In the genomic region with DNA sequence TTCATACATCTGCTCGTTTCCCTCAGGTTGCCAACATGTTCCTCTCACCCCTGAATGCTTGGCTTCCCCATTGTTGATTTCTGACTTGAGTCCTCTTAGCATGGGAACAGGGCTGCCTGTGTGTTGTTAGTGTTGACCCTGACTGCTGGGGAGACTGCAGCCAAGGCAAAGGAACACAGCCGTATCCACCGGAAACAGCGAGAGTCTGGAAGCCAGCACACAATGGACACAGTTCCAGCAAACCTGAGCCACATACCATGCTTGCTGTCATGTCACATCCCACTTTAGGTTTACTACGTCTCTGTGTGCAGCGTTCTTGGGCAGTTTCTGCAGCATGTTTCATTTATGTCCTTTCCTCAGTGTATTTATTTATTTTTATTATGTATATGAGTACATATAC, we compare ENCODE assay signal across 23 mouse cellular contexts. TPM values are rescaled to one million over a fixed set of nuclear protein-coding genes. Genes with fewer than 3 reads are reported as not detected.
A peak's percentile ranks its signal among the peaks of the same experiment; 100 is the strongest.
DNase-seq lines count a peak whose midpoint lies in the region; ATAC-seq lines count a peak whose summit lies in the region.
"Had no signal": no experiment of that assay in that cellular context is flagged by ENCODE, and none has a peak within 500 bp of the region (broad histone marks: within the 10 kb centered on the region; RNA-seq: fewer than 3 reads in every experiment).

No protein-coding gene starts in this region.

- DNase-seq in heart, postnatal 36 days: no peak
- no peak for DNase-seq in midbrain, embryonic 10.5 days (ENCODE audit: low spot score)
- DNase-seq in midbrain, embryonic 14.5 days: no peak
- DNase-seq in yolk sac, embryonic 10.5 days (ENCODE audit: low spot score): no peak
- DNase-seq in thymus, postnatal 4 days: no peak
- DNase-seq: adrenal gland, postnatal 25 days; cerebellum, adult 8-10 months; cerebellum, postnatal 36 days; embryo, embryonic 11 days; gastrocnemius, adult 2 months; layer of hippocampus, adult 9-11 months; lung, embryonic 14.5 days; thymus, adult 2 months had no signal

- intact Hi-C loops in heart, postnatal 36 days (cut with DNase I): no loop called here

- H3K4me2 ChIP-seq in heart, embryonic 12.5 days: no peak overlapping the region
- H3K4me2 ChIP-seq in midbrain, embryonic 14.5 days (ENCODE audit: low read length): no peak overlapping the region
- H3K4me2 ChIP-seq in heart, embryonic 16.5 days (ENCODE audit: low read depth, low read length): no peak overlapping the region
- H3K4me2 ChIP-seq: embryonic facial prominence, embryonic 13.5 days; forebrain, embryonic 13.5 days; hindbrain, embryonic 15.5 days; limb, embryonic 13.5 days; liver, embryonic 12.5 days; lung, embryonic 14.5 days had no signal

- peak overlapping the region; percentile 17 for H3K27ac ChIP-seq in heart, embryonic 12.5 days (ENCODE audit: poor library complexity, severe bottlenecking)
- H3K27ac ChIP-seq in midbrain, embryonic 10.5 days (replicated peaks): 0 out of 2 replicates have a peak overlapping the region, but pooled peaks have one; percentile 28
- H3K27ac ChIP-seq in midbrain, embryonic 14.5 days (replicated peaks; ENCODE audit: low read depth, low read length): no peak overlapping the region
- H3K27ac ChIP-seq in heart, embryonic 16.5 days (ENCODE audit: low read length): peak overlapping the region; percentile 32; the same call in 1 of the 2 replicates
- H3K27ac ChIP-seq: embryonic facial prominence, embryonic 13.5 days; forebrain, embryonic 13.5 days; gastrocnemius, adult 2 months; hindbrain, embryonic 15.5 days; kidney, postnatal 0 days; limb, embryonic 13.5 days; liver, embryonic 12.5 days; stomach, postnatal 0 days had no signal

- no peak overlapping the region for H3K4me3 ChIP-seq in heart, embryonic 12.5 days
- H3K4me3 ChIP-seq in midbrain, embryonic 10.5 days: no peak overlapping the region
- no peak overlapping the region for H3K4me3 ChIP-seq in midbrain, embryonic 14.5 days (replicated peaks; ENCODE audit: low read depth, low read length)
- no peak overlapping the region for H3K4me3 ChIP-seq in heart, embryonic 16.5 days (ENCODE audit: low read length)
- H3K4me3 ChIP-seq: embryonic facial prominence, embryonic 13.5 days; erythroblast, embryonic 14.5 days; forebrain, embryonic 13.5 days; gastrocnemius, adult 2 months; hindbrain, embryonic 15.5 days; limb, embryonic 13.5 days; liver, embryonic 12.5 days had no signal

- no peaks in the 10 kb centered on the region for H3K9me3 ChIP-seq in heart, embryonic 12.5 days (replicated peaks)
- H3K9me3 ChIP-seq in midbrain, embryonic 10.5 days (replicated peaks): no peaks in the 10 kb centered on the region
- no peaks in the 10 kb centered on the region for H3K9me3 ChIP-seq in midbrain, embryonic 14.5 days (ENCODE audit: control insufficient read depth, low read length)
- H3K9me3 ChIP-seq in heart, embryonic 16.5 days (replicated peaks; ENCODE audit: control insufficient read depth, low read length): no peaks in the 10 kb centered on the region
- H3K9me3 ChIP-seq: embryonic facial prominence, embryonic 13.5 days; forebrain, embryonic 13.5 days; hindbrain, embryonic 15.5 days; limb, embryonic 13.5 days; liver, embryonic 12.5 days had no signal

- no peak overlapping the region for H3K9ac ChIP-seq in heart, embryonic 12.5 days
- H3K9ac ChIP-seq in midbrain, embryonic 14.5 days (replicated peaks; ENCODE audit: low read length): no peak overlapping the region
- H3K9ac ChIP-seq in heart, embryonic 16.5 days (ENCODE audit: low read length): no peak overlapping the region
- H3K9ac ChIP-seq: embryonic facial prominence, embryonic 13.5 days; forebrain, embryonic 13.5 days; hindbrain, embryonic 15.5 days; limb, embryonic 13.5 days; liver, embryonic 12.5 days; lung, embryonic 14.5 days had no signal

- no peaks in the 10 kb centered on the region for H3K27me3 ChIP-seq in heart, embryonic 12.5 days (replicated peaks)
- no peaks in the 10 kb centered on the region for H3K27me3 ChIP-seq in midbrain, embryonic 10.5 days (ENCODE audit: low read depth, poor library complexity, severe bottlenecking)
- no peaks in the 10 kb centered on the region for H3K27me3 ChIP-seq in midbrain, embryonic 14.5 days (ENCODE audit: control insufficient read depth, insufficient read depth, low read length)
- no peaks in the 10 kb centered on the region for H3K27me3 ChIP-seq in heart, embryonic 16.5 days (ENCODE audit: control insufficient read depth, insufficient read depth, low read length)
- H3K27me3 ChIP-seq: embryonic facial prominence, embryonic 13.5 days; forebrain, embryonic 13.5 days; hindbrain, embryonic 15.5 days; limb, embryonic 13.5 days; liver, embryonic 12.5 days had no signal

- WGBS in heart, embryonic 12.5 days: 56% methylated on average over 6 of the region's 6 CpGs
- 84% methylated on average over 6 of the region's 6 CpGs for WGBS in midbrain, embryonic 10.5 days
- WGBS in midbrain, embryonic 14.5 days: 74% methylated on average over 6 of the region's 6 CpGs
- WGBS in heart, embryonic 16.5 days: 66% methylated on average over 6 of the region's 6 CpGs

- no peak for ATAC-seq in heart, embryonic 12.5 days (ENCODE audit: insufficient number of reproducible peaks, low FRiP score)
- ATAC-seq in midbrain, embryonic 14.5 days (ENCODE audit: low FRiP score, low TSS enrichment): no peak
- 0 out of 2 replicates have a peak, but pooled peaks have one; percentile 9 for ATAC-seq in heart, embryonic 16.5 days (replicated peaks; ENCODE audit: extremely low read depth, insufficient read depth, low FRiP score)
- ATAC-seq: forebrain, embryonic 13.5 days; liver, embryonic 12.5 days had no signal

- H3K4me1 ChIP-seq in heart, embryonic 12.5 days (replicated peaks): peaks cover 29% of the 10 kb centered on the region
- H3K4me1 ChIP-seq in midbrain, embryonic 10.5 days: peaks cover 5% of the 10 kb centered on the region; the same call in 1 of the 2 replicates
- peaks cover 10% of the 10 kb centered on the region; the same call in 1 of the 2 replicates for H3K4me1 ChIP-seq in midbrain, embryonic 14.5 days (ENCODE audit: control insufficient read depth, insufficient read depth, low read length)
- H3K4me1 ChIP-seq in heart, embryonic 16.5 days (ENCODE audit: control insufficient read depth, insufficient read depth, low read length): peaks cover 16% of the 10 kb centered on the region
- H3K4me1 ChIP-seq: liver, embryonic 12.5 days had no signal

- H3K36me3 ChIP-seq in heart, embryonic 12.5 days: no peaks in the 10 kb centered on the region
- H3K36me3 ChIP-seq in midbrain, embryonic 10.5 days: no peaks in the 10 kb centered on the region
- no peaks in the 10 kb centered on the region for H3K36me3 ChIP-seq in midbrain, embryonic 14.5 days (ENCODE audit: control insufficient read depth, insufficient read depth, low read length)
- no peaks in the 10 kb centered on the region for H3K36me3 ChIP-seq in heart, embryonic 16.5 days (ENCODE audit: control insufficient read depth, insufficient read depth)
- H3K36me3 ChIP-seq: hindbrain, embryonic 15.5 days had no signal

RNA-seq across cellular contexts. Expression of gene Aebp2, which starts 39.8 kb away (rescaled TPM):
- polyA plus RNA-seq in heart, embryonic 12.5 days (2016; fragmentation: Nextera tagmentation; extraction: Ambion mirVana): 10.8 and 12.8 TPM in 2 replicates
- total RNA-seq in heart, postnatal 36 days (2021): 10 to 100 TPM; 37.5 to 39.2 TPM
- 12.3 and 14.9 TPM in 2 replicates for polyA plus RNA-seq in midbrain, embryonic 10.5 days (2016; fragmentation: Nextera tagmentation; extraction: Ambion mirVana)
- 14.2 and 15.9 TPM in 2 replicates for polyA plus RNA-seq in midbrain, embryonic 14.5 days (2014; fragmentation: Nextera tagmentation; extraction: Ambion mirVana)
- polyA plus RNA-seq in heart, embryonic 16.5 days (2015; fragmentation: Nextera tagmentation; extraction: Ambion mirVana): 6.7 and 9.0 TPM in 2 replicates
